Mouse (Mus musculus) right cerebral cortex, postnatal 36 days (tissue): Measurements from ENCODE around the gene Zfr.
"Not testable (repeated sequence)": the region's sequence is repeated elsewhere in the genome, so short reads cannot be mapped to it uniquely, and the experiment has no call there.

Experiments
- DNase-seq, 2 experiments: peaks; one replicate each; pipeline ENCODE4 v3.0.0; 2022; ENCODE audit warnings: low spot score in 2 of 2, mixed read lengths in 1 of 2

Zfr gene

DNA sequence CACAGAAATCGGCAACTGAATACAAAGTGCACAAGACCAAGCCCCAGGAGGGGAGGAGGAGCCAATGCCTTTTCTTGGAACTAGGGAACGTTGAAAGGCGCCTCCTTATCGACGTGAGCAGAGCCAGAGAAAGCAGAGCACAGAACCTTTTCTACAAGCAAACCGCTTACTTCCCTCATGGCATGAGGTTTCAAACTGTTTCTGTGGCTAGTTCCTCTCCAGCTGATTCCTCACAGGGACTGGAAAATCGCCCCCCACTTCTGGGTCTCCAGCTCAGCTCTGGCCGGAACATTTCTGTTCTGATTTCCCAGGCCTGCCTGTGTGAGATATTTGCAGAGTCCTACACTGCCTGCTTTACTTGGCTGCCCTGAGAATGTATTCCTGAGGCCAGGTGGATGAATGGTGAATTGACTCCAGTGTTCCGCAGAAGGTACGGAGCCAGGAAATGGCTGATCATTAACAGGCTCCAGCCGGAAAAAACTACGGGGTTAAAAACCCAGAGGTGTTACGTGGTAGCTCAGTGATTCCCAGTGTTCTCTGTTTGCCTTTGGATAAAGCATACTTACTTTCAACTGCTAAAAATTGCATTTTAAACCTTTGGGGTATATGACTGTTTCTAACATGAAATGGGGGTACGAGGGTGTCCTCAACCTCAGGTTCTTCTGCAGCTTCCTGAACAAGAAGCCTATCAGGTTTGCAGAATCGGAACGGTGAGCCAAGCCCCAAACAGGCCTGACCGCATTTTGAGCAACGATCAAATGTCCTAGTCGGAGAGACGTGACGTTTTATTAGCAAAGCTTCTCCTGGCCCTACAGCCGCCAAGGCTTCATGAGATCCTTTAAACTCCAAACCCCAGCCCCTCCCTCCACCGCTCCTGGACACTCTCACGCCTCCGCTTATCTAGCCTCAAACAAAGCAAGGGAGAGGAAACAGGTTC is 76.5 kb downstream of the Zfr start:
- DNase-seq = no peak

GRCm38 (mm10) chr15:12194817-12195735 is 77.4 kb downstream of the Zfr start:
- no peak for DNase-seq

GRCm38 (mm10) chr15:12195966-12196365 is 78.3 kb downstream of the Zfr start:
- DNase-seq = no peak

- no peak for DNase-seq
These were observed 79.0 kb downstream of the Zfr start for GRCm38 (mm10) chr15:12196410-12197191.

DNA sequence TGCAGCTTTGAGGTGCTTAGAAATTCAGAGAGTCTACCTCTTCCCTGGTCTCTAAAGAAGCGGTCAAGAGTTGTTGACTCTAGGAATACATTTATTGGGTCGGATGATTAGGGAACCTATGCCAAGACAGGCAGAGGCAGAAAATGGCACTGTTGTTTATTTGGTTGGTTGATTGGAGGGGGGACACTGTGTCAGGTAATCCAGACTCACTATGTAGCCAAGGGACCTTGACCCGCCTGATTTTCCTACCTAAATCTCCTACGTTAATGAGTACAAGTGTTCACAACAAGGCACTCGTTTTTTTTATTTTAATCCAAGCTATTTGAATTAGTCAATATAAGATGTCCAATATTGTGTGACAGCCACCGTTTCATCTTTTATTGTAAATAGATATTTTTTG is 79.7 kb downstream of the Zfr start:
- no peak for DNase-seq

- DNase-seq = no peak
These were observed 82.4 kb downstream of the Zfr start for GRCm38 (mm10) chr15:12200021-12200420.

DNA sequence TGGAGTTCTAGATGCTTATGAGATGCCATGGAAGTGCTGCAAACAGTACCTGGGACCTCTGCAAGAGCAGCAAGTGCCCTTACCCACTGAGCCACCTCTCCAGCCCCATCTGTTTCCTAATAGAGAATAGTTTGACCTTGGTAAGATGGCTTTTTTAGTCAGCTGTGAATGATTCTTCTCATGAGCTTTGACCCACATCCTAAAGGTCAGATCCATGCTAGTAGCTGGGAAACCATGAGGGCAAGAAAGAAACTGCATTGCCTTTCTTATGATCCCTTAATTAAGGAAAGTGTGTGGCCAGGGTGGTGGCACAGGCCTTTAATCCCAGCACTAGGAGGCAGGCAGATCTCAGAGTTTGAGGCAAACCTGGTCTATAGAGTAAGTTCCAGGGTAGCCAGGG is 84.2 kb downstream of the Zfr start:
- no peak for DNase-seq

- DNase-seq = no peak
These were observed 84.8 kb downstream of the Zfr start for GRCm38 (mm10) chr15:12202456-12202855.

- DNase-seq = not testable (repeated sequence)
These were observed 85.4 kb downstream of the Zfr start for GRCm38 (mm10) chr15:12203008-12203407.

DNA sequence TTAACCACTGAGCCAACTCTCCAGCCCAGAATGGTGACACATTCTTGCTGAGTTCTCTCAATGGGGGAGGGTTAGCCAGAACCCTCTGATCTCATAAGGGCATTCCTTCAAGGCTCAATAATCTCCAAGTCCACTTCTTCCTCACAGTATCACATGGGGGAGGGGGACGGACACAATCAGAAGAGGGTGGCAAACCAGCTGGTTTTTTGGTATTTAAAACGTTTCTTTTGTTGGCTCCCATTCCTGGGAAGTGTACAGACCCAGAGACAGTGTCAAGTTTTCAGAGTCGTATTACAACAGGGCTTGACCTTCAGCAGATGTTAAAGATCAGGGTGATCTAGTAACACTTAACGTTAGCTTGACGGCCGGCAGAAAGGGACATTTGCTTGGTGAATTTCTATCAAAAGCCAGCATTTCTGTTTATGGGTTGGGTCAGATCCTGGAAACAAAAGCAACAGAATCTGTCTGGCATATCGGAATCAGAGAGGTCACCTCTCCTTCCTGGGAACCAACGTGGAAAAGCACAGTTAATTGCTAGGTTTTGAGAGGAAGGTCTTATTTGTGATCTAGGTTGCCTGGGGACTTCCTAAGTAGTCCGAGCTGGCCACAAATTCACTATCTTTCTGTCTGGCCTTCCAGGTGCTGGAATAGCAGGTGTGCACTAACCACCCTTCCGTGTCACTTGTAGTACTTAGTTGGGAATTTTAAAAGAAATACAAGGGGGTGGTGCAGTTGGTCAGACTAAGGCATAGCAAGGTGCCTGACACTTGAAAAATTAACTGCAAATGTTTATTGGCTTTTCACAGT is 86.1 kb downstream of the Zfr start:
- DNase-seq = no peak

- peak; percentile 99 for DNase-seq
These were observed 86.9 kb downstream of the Zfr start, which contains the start of gene Mtmr12 for GRCm38 (mm10) chr15:12204319-12205159. Mtmr12 (plus strand) TSS chr15:12205028.

DNA sequence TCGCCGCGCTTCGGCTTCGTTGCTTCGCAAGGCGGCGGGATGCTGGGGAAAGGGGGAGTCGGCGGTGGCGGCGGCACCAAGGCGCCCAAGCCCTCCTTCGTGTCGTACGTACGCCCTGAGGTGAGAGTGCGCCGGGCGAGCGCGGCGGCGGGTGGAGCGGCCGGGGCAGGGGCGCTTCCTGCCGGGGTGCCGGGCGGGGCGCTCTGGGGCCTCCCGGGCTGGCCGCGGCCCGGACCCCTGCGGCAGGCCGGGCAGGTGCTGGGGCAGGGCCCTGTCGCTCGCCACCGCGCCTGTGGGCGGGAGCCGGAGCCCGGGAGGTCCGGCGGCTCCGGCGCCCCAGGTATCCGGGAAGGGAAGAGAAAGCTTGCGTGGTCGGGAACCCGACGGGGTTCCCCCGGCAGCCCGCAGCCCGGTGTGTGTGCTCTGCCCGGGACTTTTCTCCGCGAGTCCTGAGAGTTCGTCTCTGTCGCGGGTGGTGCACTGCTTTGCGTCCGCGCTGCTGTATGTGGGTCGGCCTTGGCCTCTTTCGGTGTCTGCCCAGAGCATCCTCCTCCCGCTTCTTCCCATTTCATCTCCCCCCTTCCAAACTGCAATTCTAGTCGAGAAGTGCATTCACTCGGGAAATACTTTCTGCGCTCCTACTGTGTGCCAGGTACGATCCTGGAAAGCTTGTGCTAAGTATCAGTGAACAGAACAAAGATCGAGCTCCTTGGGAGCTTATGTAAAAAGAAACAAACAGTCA is 87.7 kb downstream of the Zfr start:
- DNase-seq = no peak

DNA sequence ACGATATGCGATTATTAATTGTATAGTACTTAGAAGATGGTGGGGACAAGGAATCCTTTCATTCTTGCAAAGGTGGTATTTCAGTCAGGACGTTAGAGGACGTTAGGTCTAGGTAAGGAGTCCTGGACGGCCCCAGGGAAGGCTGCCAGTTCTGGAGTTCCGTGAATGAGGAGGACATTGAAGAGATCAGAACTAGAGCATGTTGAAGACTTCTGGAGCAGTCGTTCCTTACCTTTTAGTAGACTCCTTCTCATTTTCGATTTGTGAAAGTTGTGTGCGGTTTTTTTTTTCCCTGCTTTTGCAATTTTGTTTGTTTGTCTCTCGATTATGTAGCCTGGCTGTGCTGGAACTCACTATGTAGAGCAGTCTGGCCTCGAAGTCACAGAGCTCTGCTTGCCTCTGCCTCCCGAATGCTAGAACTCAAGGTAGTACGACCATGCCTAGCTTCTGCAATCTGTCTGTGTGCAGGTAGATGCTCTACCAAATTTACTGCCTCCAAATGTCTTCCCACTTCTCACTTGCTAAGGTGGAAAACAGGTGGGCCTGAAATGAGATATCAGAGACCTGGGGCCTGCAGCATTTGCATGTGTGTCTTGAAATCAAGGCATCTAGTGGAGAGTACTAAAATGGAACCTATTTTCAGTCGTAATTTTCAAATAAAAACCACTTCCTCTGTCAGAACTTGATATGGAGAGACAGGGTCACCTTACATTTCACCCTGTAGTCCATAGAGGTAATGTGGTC is 88.4 kb downstream of the Zfr start:
- DNase-seq = no peak

DNA sequence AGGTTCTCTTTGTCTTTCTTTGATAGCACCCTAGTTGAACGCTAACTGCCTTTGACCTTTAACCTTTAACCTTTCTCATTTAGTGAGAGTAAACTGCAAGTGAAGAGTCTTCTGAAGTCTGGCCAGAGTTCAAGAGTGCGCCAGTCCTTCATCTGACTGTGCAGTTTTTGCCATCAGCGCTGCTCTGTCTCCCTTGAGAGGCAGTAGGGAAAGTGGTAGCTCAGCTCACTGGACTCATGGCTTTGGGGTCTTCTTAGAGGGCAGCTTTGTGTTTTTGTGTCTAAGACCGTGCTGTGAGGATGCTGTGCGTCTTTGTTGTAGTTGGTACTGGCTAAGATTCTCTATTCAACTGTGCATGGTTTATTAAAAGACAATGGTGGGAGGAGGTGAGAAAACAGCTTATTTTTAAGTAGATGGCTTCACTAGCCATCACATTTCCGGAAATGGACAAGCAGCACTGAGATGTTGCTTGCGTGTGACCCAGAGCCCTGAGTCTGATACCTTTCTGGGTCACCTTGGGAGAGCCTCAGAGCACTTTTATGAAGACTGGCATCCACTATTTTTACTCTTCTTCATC is 89.1 kb downstream of the Zfr start:
- DNase-seq = no peak

GRCm38 (mm10) chr15:12207556-12208090 is 90.0 kb downstream of the Zfr start:
- no peak for DNase-seq

GRCm38 (mm10) chr15:12211577-12211976 is 93.9 kb downstream of the Zfr start:
- DNase-seq = peak; percentile 71 to 84

DNA sequence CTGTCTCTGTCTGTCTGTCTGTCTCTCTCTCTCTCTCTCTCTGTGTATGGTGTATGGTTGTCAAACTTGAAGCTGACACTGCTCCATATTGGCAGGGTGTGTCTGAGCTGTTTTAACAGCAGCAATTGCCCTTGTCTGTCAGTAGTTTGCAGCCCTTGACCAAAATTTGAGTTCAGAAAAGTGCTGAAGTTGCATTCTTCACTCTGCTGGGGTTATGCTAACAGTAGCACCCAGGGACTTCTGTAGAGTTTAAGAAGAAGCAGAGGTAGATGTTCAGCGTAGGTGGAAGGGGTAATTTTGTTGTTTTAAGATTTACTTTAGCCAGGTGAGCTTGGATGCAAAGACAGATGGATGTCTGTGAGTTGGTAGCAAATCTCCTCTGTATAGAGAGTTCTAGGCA is 94.6 kb downstream of the Zfr start:
- DNase-seq = no peak
